Mouse (Mus musculus) MEL (cell line): ENCODE data around the gene Pik3r4. TPM values are rescaled to one million over a fixed set of nuclear protein-coding genes. Genes with fewer than 3 reads are reported as not detected.

Experiments
- DNase-seq: peaks from one replicate; pipeline ENCODE4 v3.0.0; 2011; ENCODE audit warnings: low read depth, low spot score
- H3K27ac ChIP-seq: 2 replicates; pipeline ENCODE4 v1.5.1; 2012; ENCODE audit warnings: low read depth, mild to moderate bottlenecking, control low read depth, low read length, moderate library complexity; ENCODE audit not compliant: control insufficient read depth
- H3K27me3 ChIP-seq, 2 experiments: fragments of 150-350 bp in 1 of 2; sonication (generic) in 1 of 2; 2 replicates each; pipeline ENCODE4 v1.6.1; 2012; ENCODE audit warnings: low read length in 2 of 2, mild to moderate bottlenecking in 2 of 2, improper control_type of control experiment in 1 of 2, moderate library complexity in 1 of 2; ENCODE audit not compliant: insufficient read depth in 2 of 2, control insufficient read depth in 1 of 2
- H3K36me3 ChIP-seq, 2 experiments: 2 replicates each; pipeline ENCODE4 v1.6.1; 2012 to 2014; ENCODE audit warnings: low read length in 2 of 2, improper control_type of control experiment in 1 of 2, inconsistent platforms in 1 of 2, mild to moderate bottlenecking in 1 of 2; ENCODE audit not compliant: insufficient read depth in 2 of 2, control insufficient read depth in 1 of 2
- H3K4me1 ChIP-seq, 2 experiments: fragments of 150-350 bp in 1 of 2; sonication (generic) in 1 of 2; 2 replicates each; pipeline ENCODE4 v1.6.1; 2012; ENCODE audit warnings: low read length in 2 of 2, improper control_type of control experiment in 1 of 2, mild to moderate bottlenecking in 1 of 2; ENCODE audit not compliant: insufficient read depth in 2 of 2, control insufficient read depth in 1 of 2
- H3K4me3 ChIP-seq, 2 experiments: fragments of 150-350 bp in 1 of 2; sonication (generic) in 1 of 2; 2 replicates each; pipeline ENCODE4 v1.5.1; 2012; ENCODE audit warnings: low read depth in 2 of 2, low read length in 2 of 2, mild to moderate bottlenecking in 2 of 2, moderate library complexity in 2 of 2, control low read depth in 1 of 2, improper control_type of control experiment in 1 of 2; ENCODE audit not compliant: control insufficient read depth in 1 of 2, insufficient read depth in 1 of 2
- H3K79me2 ChIP-seq: 2 replicates; pipeline ENCODE4 v1.6.1; 2012; ENCODE audit warnings: mild to moderate bottlenecking, low read length, moderate library complexity; ENCODE audit not compliant: control insufficient read depth, poor library complexity, insufficient read depth
- H3K9ac ChIP-seq: 2 replicates; pipeline ENCODE4 v1.6.1; 2012; ENCODE audit warnings: low read depth, mild to moderate bottlenecking, control low read depth, low read length, moderate library complexity; ENCODE audit not compliant: control insufficient read depth, poor library complexity, severe bottlenecking
- H3K9me3 ChIP-seq: fragments of 150-350 bp; sonication (generic); replicated peaks from 2 replicates; pipeline ENCODE4 v1.6.1; 2012; ENCODE audit warnings: mild to moderate bottlenecking, low read length, improper control_type of control experiment, moderate library complexity; ENCODE audit not compliant: insufficient read depth
- BHLHE40 ChIP-seq: IDR thresholded peaks from 2 replicates; pipeline ENCODE4 v1.6.1; 2012; ENCODE audit warnings: low read depth, mild to moderate bottlenecking, inconsistent platforms, low read length, improper control_type of control experiment, borderline replicate concordance
- CHD1 ChIP-seq: IDR thresholded peaks from 2 replicates; pipeline ENCODE4 v1.6.1; 2012; ENCODE audit warnings: low read depth, mild to moderate bottlenecking, inconsistent platforms, low read length, improper control_type of control experiment
- CHD2 ChIP-seq: IDR thresholded peaks from 2 replicates; pipeline ENCODE4 v1.6.1; 2011; ENCODE audit warnings: low read length, improper control_type of control experiment
- CTCF ChIP-seq, 3 experiments: IDR thresholded peaks in 2 of 3; conservative IDR thresholded peaks in 1 of 3; 2 replicates each; pipeline ENCODE4 v1.5.1; 2011 to 2012; ENCODE audit warnings: low read length in 3 of 3, low read depth in 2 of 3, mild to moderate bottlenecking in 2 of 3, improper control_type of control experiment in 1 of 3, inconsistent platforms in 1 of 3, mixed read lengths in 1 of 3, moderate library complexity in 1 of 3; ENCODE audit not compliant: control insufficient read depth in 1 of 3, insufficient read depth in 1 of 3, poor library complexity in 1 of 3, severe bottlenecking in 1 of 3
- ELF1 ChIP-seq: IDR thresholded peaks from 2 replicates; pipeline ENCODE4 v1.6.1; 2014; ENCODE audit warnings: low read depth, mild to moderate bottlenecking, inconsistent platforms, low read length, improper control_type of control experiment, moderate library complexity
- EP300 ChIP-seq, 2 experiments: IDR thresholded peaks; 2 replicates each; pipeline ENCODE4 v1.6.1; 2011; ENCODE audit warnings: improper control_type of control experiment in 2 of 2, low read length in 2 of 2, low read depth in 1 of 2, mild to moderate bottlenecking in 1 of 2
- GABPA ChIP-seq: IDR thresholded peaks from 2 replicates; pipeline ENCODE4 v1.6.1; 2012; ENCODE audit warnings: low read depth, mild to moderate bottlenecking, inconsistent platforms, low read length, improper control_type of control experiment, moderate library complexity
- GATA1 ChIP-seq: IDR thresholded peaks from 2 replicates; pipeline ENCODE4 v1.6.1; 2011; ENCODE audit warnings: low read depth, low read length, improper control_type of control experiment
- HCFC1 ChIP-seq: IDR thresholded peaks from 2 replicates; pipeline ENCODE4 v1.6.1; 2012; ENCODE audit warnings: low read depth, mild to moderate bottlenecking, inconsistent platforms, low read length, improper control_type of control experiment, moderate library complexity
- JUND ChIP-seq: IDR thresholded peaks from 2 replicates; pipeline ENCODE4 v1.6.1; 2011; ENCODE audit warnings: low read depth, mild to moderate bottlenecking, improper control_type of control experiment, low read length
- KAT2A ChIP-seq: conservative IDR thresholded peaks from 2 replicates; pipeline ENCODE4 v1.6.1; 2012; ENCODE audit warnings: low read depth, low read length, improper control_type of control experiment, inconsistent platforms
- MAX ChIP-seq: IDR thresholded peaks from 2 replicates; pipeline ENCODE4 v1.6.1; 2011; ENCODE audit warnings: low read length, improper control_type of control experiment
- MAZ ChIP-seq: IDR thresholded peaks from 2 replicates; pipeline ENCODE4 v1.6.1; 2012; ENCODE audit warnings: low read depth, mild to moderate bottlenecking, inconsistent platforms, low read length, improper control_type of control experiment
- MXI1 ChIP-seq: IDR thresholded peaks from 2 replicates; pipeline ENCODE4 v1.6.1; 2011; ENCODE audit warnings: mild to moderate bottlenecking, low read depth, low read length, improper control_type of control experiment
- POLR2AphosphoS5 ChIP-seq: IDR thresholded peaks from 2 replicates; pipeline ENCODE4 v1.6.1; 2012; ENCODE audit warnings: low read depth, borderline replicate concordance, mild to moderate bottlenecking, inconsistent platforms, low read length, moderate library complexity, mixed read lengths
- RAD21 ChIP-seq: IDR thresholded peaks from 2 replicates; pipeline ENCODE4 v1.6.1; 2011; ENCODE audit warnings: mild to moderate bottlenecking, low read depth, low read length, improper control_type of control experiment
- SIN3A ChIP-seq: IDR thresholded peaks from 2 replicates; pipeline ENCODE4 v1.6.1; 2012; ENCODE audit warnings: low read length, improper control_type of control experiment, inconsistent platforms
- SMC3 ChIP-seq: IDR thresholded peaks from 2 replicates; pipeline ENCODE4 v1.6.1; 2011; ENCODE audit warnings: low read depth, low read length, improper control_type of control experiment
- TCF12 ChIP-seq: IDR thresholded peaks from 2 replicates; pipeline ENCODE4 v1.6.1; 2014; ENCODE audit warnings: low read depth, mild to moderate bottlenecking, inconsistent platforms, low read length, improper control_type of control experiment, moderate library complexity
- USF1 ChIP-seq: IDR thresholded peaks from 2 replicates; pipeline ENCODE4 v1.6.1; 2014; ENCODE audit warnings: low read depth, mild to moderate bottlenecking, inconsistent platforms, low read length, improper control_type of control experiment, moderate library complexity
- USF2 ChIP-seq, 2 experiments: IDR thresholded peaks; 2 replicates each; pipeline ENCODE4 v1.6.1; 2011 to 2012; ENCODE audit warnings: improper control_type of control experiment in 2 of 2, low read length in 2 of 2, borderline replicate concordance in 1 of 2, inconsistent platforms in 1 of 2, low read depth in 1 of 2, mild to moderate bottlenecking in 1 of 2; ENCODE audit not compliant: insufficient read depth in 1 of 2
- ZC3H11A ChIP-seq: IDR thresholded peaks from 2 replicates; pipeline ENCODE4 v1.6.1; 2012; ENCODE audit warnings: low read depth, mild to moderate bottlenecking, inconsistent platforms, low read length, improper control_type of control experiment
- ZKSCAN1 ChIP-seq: IDR thresholded peaks from 2 replicates; pipeline ENCODE4 v1.6.1; 2012; ENCODE audit warnings: low read depth, mild to moderate bottlenecking, inconsistent platforms, low read length, improper control_type of control experiment, moderate library complexity
- ZMIZ1 ChIP-seq: IDR thresholded peaks from 2 replicates; pipeline ENCODE4 v1.6.1; 2012; ENCODE audit warnings: low read depth, mild to moderate bottlenecking, inconsistent platforms, low read length, improper control_type of control experiment, moderate library complexity
- ZNF384 ChIP-seq: IDR thresholded peaks from 2 replicates; pipeline ENCODE4 v1.6.1; 2012; ENCODE audit warnings: low read depth, mild to moderate bottlenecking, inconsistent platforms, low read length, improper control_type of control experiment
- polyA plus RNA-seq, 2 experiments: library from polyadenylated mRNA; stranded (reverse) in 1 of 2; unstranded in 1 of 2; fragments of >175 nt in 1 of 2; fragments of >200 nt in 1 of 2; gene quantifications; 2 replicates each; pipeline versions ENCODE4 v1.2.1 to v1.2.4; 2012; ENCODE audit warnings: low replicate concordance in 2 of 2, low read depth in 1 of 2; ENCODE audit not compliant: insufficient read length in 2 of 2, insufficient read depth in 1 of 2, missing spikeins in 1 of 2
- total RNA-seq: library from RNA; depleted of rRNA; stranded (reverse); fragments of 300-350 nt; gene quantifications from 2 replicates; pipeline ENCODE4 v1.2.3, GENCODE M21; 2012

Pik3r4 gene
- total and polyA plus RNA-seq, 3 experiments, result 6.6 to 139 (median 22.9) TPM

DNA sequence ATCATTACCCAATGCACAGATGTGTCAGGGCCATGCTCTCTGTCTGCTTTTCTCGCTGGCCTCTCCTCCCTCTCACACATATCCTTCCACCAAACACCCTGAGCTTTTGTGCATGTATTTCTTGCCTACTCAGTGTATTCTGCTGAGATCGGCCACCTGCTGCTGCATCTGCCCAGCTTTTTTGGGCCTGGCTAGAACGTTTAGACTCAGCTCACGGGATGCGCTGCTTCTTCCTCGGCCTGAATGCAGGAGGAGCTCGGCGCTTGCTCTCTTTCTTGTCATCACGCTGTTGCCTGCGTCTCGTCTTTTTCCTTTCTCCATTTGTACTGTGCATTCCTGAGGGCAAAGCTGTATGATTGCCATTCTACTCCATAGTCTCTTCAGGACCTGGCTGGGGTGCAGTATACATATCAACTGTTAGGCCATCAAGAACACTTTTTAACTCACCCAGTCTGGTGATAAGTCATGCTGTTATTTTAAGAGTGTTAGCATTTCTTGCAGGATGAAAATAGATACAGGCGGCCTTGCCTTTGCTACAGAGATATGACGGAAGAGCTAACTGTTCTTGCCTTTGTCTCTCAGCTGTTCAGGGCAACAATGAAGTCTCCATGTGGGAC is 41.9 kb downstream of the Pik3r4 start:
- no peaks in the 10 kb centered on the region; a peak in 1 of 4 replicates for H3K36me3 ChIP-seq
- H3K9me3 ChIP-seq, result no peaks in the 10 kb centered on the region
- H3K27ac ChIP-seq, result no peak overlapping the region
- no peak for DNase-seq
- H3K27me3 ChIP-seq, result no peaks in the 10 kb centered on the region
- no peak overlapping the region for H3K4me3 ChIP-seq
- H3K9ac ChIP-seq, result no peak overlapping the region
- H3K79me2 ChIP-seq, result no peaks in the 10 kb centered on the region
- H3K4me1 ChIP-seq, result no peaks in the 10 kb centered on the region
- TF ChIP-seq BHLHE40 (no peak), GABPA (no peak), RAD21 (no peak), USF2 (IDR thresholded peaks at IDR 0.05; ENCODE audit: borderline replicate concordance in 1 of 2, insufficient read depth in 1 of 2, low read depth in 1 of 2, low read length in 2 of 2) (no peak)

DNA sequence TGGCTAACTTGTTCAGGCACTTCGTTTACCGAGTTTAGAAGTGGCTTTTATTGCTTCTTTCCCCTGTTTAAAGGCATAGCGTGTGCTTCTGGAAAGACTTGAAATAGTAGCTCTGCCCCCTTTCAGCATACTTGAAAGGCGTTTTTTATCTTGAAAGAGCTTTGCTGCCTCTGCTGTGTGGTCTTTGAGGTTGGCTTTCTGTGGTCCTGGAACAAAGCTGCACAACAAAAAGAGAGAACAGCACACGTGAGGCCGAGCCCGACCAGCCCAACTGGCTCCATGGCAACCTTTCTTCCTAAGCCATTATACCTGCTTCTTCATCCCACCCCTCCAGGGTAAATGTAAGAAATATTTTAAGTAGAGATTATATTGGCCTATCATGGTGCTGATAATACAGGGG is 46.7 kb downstream of the Pik3r4 start:
- Histone ChIP-seq H3K27ac (no peak overlapping the region), H3K9me3 (no peaks in the 10 kb centered on the region), H3K4me1 (no peaks in the 10 kb centered on the region), H3K9ac (no peak overlapping the region), H3K36me3 (no peaks in the 10 kb centered on the region; a peak in 1 of 4 replicates), H3K79me2 (no peaks in the 10 kb centered on the region), H3K4me3 (no peak overlapping the region), H3K27me3 (no peaks in the 10 kb centered on the region)
- TF ChIP-seq MXI1, result no peak
- no peak for TF ChIP-seq EP300 (IDR thresholded peaks at IDR 0.05; ENCODE audit: low read depth in 1 of 2, low read length in 2 of 2)
- TF ChIP-seq MAX, result no peak
- TF ChIP-seq POLR2AphosphoS5, result no peak
- no peak for TF ChIP-seq SMC3
- no peak for TF ChIP-seq GATA1
- no peak for TF ChIP-seq GABPA
- TF ChIP-seq ZNF384, result no peak
- no peak for TF ChIP-seq RAD21
- no peak for TF ChIP-seq CTCF (IDR thresholded peaks at IDR 0.05 in 2 of 3, conservative IDR thresholded peaks at IDR 0.05 in 1 of 3; ENCODE audit: control insufficient read depth in 1 of 3, insufficient read depth in 1 of 3, low read depth in 2 of 3, low read length in 3 of 3, poor library complexity in 1 of 3, severe bottlenecking in 1 of 3)
- no peak for DNase-seq

DNA sequence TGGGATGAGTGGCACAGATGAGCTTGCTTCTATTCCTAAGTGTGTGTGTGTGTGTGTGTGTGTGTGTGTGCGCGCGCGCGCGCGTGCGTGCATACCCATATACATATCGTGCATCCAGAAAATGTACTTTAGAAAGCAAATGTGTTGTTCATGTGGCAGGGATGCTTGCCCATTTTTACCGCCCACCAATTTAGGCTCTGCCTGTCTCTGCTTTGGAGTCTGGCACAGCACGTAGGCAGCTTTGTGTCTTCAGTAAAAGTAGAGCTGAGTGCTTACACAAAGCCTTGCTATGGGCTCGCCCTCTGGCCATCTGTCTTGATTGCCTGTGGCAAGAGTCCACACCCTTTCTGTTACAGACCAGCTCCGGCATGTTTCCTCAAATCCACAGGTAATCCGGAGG is 49.7 kb downstream of the Pik3r4 start:
- no peaks in the 10 kb centered on the region for H3K4me1 ChIP-seq
- no peaks in the 10 kb centered on the region for H3K27me3 ChIP-seq
- no peaks in the 10 kb centered on the region for H3K36me3 ChIP-seq
- no peaks in the 10 kb centered on the region for H3K9me3 ChIP-seq
- no peaks in the 10 kb centered on the region for H3K79me2 ChIP-seq
- no peak overlapping the region for H3K27ac ChIP-seq
- DNase-seq, result no peak
- H3K9ac ChIP-seq, result no peak overlapping the region
- H3K4me3 ChIP-seq, result no peak overlapping the region
- no peak for TF ChIP-seq MXI1
- TF ChIP-seq CHD2, result no peak
- no peak for TF ChIP-seq SIN3A
- TF ChIP-seq KAT2A, result no peak
- TF ChIP-seq USF1, result no peak
- TF ChIP-seq ZMIZ1, result no peak
- no peak for TF ChIP-seq JUND
- no peak for TF ChIP-seq TCF12
- TF ChIP-seq ELF1, result no peak
- TF ChIP-seq RAD21, result no peak
- no peak for TF ChIP-seq BHLHE40
- no peak for TF ChIP-seq MAZ
- TF ChIP-seq POLR2AphosphoS5, result no peak
- no peak for TF ChIP-seq GATA1
- no peak for TF ChIP-seq HCFC1
- no peak for TF ChIP-seq ZKSCAN1
- TF ChIP-seq CHD1, result no peak
- TF ChIP-seq USF2 (IDR thresholded peaks at IDR 0.05; ENCODE audit: borderline replicate concordance in 1 of 2, insufficient read depth in 1 of 2, low read depth in 1 of 2, low read length in 2 of 2), result no peak
- no peak for TF ChIP-seq ZC3H11A
